ENCODE assay signal across 19 mouse cellular contexts in the genomic region with DNA sequence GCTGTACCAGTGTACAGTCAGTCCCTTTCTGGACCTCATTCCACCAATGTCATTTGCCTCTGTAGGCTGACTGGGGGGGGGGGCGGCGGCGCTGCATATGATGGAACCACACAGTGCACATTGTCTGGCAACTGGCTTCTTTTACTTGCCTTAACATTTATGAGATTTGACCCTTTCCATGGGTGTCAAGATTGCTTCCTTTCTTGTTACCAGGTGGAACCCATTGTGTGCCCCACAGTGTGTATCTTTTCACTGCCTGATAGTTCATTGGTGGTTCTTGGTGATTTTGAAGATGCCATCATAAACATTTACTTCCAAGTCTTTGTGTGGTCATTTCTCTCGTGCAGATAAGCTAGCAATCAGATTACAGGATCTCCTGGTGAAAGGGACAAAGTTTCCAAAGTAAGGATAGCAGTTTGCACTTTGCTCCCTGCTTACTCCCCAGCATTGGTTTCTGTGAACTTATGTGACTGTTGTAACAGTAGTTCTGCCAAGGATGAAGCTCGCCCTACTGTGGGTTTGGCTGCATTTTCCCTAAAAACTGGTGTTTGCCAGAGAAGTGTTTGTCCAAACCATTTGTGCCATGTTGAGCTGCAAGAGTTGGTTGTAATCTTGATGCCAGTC.
"Had no signal": no experiment of that assay in that cellular context is flagged by ENCODE, and none has a peak within 500 bp of the region (broad histone marks: within the 10 kb centered on the region; RNA-seq: fewer than 3 reads in every experiment).

No protein-coding gene starts in this region.

- H3K9ac ChIP-seq: limb, embryonic 12.5 days; limb, embryonic 15.5 days; liver, embryonic 14.5 days; lung, embryonic 15.5 days had no signal

- H3K9me3 ChIP-seq: limb, embryonic 12.5 days; limb, embryonic 15.5 days; lung, embryonic 15.5 days; megakaryocyte, embryonic 14.5 days; midbrain, embryonic 10.5 days had no signal

- DNase-seq: kidney, adult 18-20 months; kidney, postnatal 14 days; layer of hippocampus, postnatal 36 days; left cerebral cortex, postnatal 4 days; lung, adult 18-20 months; lung, postnatal 10 days; lung, postnatal 36 days; midbrain, embryonic 14.5 days; thymus, postnatal 25 days had no signal

- H3K4me3 ChIP-seq: layer of hippocampus, adult 2 months; left cerebral cortex, adult 2 months; limb, embryonic 12.5 days; limb, embryonic 15.5 days; lung, embryonic 15.5 days; megakaryocyte, embryonic 14.5 days; midbrain, embryonic 10.5 days had no signal

- H3K4me1 ChIP-seq: limb, embryonic 12.5 days; limb, embryonic 15.5 days; lung, embryonic 15.5 days; midbrain, embryonic 10.5 days had no signal

- H3K27ac ChIP-seq: layer of hippocampus, adult 2 months; left cerebral cortex, adult 2 months; limb, embryonic 12.5 days; limb, embryonic 15.5 days; liver, embryonic 14.5 days; lung, embryonic 15.5 days; midbrain, embryonic 10.5 days; stomach, postnatal 0 days had no signal

- ATAC-seq: inflammation-experienced regulatory T-cells, adult 6 months had no signal

- H3K36me3 ChIP-seq: limb, embryonic 15.5 days had no signal

- H3K4me2 ChIP-seq: limb, embryonic 12.5 days; limb, embryonic 15.5 days; lung, embryonic 15.5 days had no signal

- H3K27me3 ChIP-seq: limb, embryonic 12.5 days; limb, embryonic 15.5 days; lung, embryonic 15.5 days; megakaryocyte, embryonic 14.5 days had no signal
